Mouse (Mus musculus) c-Kit-negative CD71-positive TER-119-positive erythroid progenitor cells, embryonic 14.5 days (primary cell): ENCODE measurements at regions not wholly inside any gene's neighbourhood (a gene's known extent, or its start where the extent isn't known, plus 50 kb on each side); places are given as distances from the start of the nearest gene placed in this dataset.
"Not testable (repeated sequence)": the region's sequence is repeated elsewhere in the genome, so short reads cannot be mapped to it uniquely, and the experiment has no call there.

ENCODE experiments used
- DNase-seq: peaks from one replicate; pipeline ENCODE4 v3.0.0-alpha.2; 2013; ENCODE audit warnings: low read depth, low spot score

DNA sequence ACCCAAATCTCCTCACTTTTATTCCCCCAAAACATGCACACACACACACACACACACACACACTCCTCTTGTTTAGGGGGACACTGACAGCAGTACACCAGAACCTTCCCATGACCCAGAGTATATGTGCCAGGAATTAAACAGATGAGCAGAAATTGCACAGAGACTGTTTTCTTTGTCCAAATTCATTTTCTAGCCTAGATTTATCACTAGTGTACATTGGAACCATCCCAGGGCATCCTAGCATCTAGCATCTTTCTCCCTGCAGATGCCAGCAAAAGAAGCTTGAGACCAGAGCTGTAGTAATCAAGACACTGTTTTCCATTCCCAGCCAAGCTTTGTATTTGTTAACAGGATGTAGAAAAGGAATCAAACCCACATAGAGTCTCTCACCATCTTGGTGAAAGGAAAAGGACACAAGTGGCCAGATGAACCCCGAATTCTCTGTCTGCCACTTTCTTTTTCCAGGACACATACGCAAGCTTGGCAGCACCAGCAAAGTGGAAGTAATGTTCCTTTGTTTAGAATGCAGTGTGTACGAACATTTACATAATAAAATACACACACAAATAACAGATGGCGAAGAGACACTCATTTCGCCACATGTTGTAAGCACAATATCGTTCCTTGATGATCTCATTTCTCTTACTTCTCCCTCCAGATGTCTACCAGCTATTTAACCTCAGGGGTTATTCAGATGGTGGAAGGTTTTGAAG lies 250.3 kb upstream of the Gm11146 start:
- DNase-seq = no peak

DNA sequence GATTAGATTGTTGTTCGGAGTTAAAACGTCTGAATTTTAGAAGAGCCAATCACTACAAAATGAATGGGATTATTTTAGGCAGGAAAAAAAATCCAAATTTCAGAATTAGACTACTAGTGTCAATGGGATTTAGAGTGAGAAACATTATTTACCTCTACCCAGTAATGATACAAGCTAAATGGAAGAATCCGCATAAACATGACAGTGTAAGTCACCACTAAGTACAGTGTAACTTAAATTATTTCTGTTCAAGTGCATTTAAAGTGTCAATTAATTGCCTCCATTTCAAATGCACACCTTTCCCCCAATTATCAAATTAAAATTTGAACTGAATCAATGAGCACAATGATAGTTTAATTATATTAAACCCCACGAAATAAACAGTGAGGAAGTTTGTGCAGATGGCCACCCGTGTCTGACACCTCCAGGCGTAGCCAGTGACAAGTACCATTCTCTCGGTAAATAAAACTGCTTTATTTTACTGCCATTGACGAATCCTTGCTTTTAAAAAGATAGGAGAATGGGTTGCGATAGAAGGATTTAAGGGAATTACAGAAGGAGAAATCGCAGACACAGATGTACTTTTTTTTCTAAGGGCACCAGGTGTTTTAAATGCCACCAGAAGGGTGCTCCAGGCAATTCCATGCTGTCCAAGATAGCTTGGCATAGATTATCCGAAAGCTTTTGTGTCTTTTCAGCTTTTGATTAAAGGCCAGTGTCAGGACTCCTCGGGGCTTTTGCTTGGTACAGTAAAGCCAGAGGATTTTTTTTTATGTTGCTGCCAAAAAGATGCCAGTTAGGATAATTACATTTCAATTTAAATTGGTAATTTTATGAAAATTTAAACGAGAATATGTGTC lies 249.5 kb upstream of the Gm11146 start:
- no peak for DNase-seq

DNA sequence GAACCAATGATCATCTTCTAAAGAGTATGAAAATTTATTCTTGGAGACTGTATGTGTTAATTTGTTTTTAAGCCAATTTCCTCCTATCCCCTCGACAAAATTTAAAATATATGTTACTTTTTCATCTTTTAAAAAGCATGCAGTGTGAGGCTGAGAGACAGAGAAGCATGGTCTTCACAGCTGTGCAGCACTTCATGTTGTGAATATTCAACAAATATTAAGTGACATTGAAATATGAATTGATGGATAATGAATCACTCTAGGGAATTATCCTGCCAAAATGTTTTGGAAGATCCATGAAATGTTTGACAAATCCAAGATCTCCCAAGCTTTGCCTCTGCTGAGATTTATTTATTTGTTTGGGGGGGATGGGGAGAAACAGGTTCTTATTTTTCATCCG lies 233.9 kb upstream of the Gm11146 start:
- no peak for DNase-seq

DNA sequence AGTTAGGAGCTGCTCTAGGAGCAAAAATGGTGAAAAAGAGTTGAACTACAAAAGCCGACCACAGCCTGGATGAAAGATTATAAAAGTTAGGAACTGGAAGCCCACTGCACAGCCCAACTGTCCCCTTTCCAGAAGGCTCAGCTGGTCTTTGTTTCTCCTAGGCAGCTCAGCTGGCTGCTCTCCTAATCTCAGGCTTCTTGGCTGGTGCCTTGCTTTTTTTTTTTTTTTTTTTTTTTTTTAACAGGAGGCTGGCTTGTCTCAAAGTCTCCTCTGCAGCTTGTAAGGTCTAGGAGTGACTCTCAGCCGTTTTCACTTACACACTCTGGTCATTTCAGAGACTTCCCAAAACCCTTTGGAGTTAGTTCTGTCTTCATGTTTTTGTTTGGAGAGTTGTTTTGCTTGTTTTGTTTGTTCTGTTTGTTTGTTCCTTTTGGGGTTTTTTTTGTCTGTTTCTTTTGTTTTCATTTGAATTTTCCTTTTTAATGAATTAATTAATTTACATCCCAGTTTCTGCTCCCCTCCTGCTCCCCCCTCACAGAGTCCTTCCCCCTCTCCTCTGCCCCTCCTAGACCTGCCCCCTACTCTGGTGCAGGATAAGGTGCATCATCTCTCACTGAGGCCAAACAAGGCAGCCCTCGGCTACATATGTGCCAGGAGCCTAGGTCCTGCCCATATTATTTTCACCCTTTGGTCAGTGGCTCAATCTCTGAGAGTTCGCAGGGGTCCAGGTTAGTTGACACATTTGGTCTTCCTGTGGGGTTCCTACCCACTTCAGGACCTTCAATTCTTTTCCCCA lies 225.6 kb upstream of the Gm11146 start:
- DNase-seq = no peak

DNA sequence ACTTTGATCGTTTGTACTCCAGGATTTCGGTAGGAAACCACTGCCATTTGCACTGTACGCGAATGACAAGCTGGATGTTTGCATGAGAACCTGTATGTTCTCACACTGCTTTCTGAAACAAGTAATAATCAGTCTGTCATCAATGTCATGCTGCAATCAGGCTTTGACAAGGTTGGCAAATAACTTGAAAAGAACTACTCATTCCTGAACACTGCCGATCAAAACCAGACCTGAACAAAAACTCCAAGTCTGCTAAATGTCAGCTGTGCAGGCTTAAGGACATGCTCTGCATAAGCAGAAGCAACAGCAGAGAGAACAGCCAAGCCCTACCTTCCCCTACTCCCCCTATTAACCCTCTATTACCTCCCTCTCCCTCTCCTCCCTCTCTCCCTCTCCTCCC lies 197.8 kb upstream of the Gm11146 start:
- no peak for DNase-seq

DNA sequence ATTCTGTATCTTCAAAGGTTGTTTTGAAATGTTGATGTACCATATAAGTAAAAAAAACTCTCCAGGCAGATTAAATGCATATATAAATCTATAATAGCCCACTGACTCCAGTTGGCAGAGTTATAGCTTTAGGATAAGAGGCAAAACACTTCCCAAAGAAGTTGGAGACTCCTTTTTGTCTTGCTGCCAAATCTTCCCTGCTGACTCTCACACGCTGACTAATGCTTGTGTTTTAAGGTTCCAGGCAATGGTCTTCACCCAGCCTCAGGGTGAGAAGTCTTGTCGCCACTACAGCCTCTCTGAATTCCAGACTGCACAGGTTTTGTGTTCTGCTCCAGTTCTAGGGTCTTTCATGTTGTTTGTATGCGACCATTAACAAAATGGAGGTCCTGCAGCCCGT lies 195.0 kb upstream of the Gm11146 start:
- DNase-seq = no peak

DNA sequence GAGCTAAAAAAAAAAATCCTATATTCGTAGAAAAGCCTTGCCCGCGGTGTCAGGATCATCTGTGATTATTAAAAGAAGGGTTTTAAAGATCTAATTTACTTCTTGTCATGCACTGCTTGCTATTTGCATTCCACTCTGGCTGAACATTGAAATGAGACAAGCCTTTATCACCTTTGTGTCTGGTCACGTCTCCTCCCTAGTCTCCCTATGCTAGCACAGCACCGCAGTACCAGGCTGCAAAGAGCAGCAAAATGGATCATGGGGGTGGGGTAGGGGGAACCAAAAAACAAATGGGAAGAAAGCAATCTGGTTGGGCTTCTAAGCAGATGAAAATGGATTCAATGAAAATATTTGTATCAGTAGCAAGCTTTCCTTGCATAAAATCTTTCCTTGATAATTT lies 187.8 kb upstream of the Gm11146 start:
- DNase-seq = no peak

DNA sequence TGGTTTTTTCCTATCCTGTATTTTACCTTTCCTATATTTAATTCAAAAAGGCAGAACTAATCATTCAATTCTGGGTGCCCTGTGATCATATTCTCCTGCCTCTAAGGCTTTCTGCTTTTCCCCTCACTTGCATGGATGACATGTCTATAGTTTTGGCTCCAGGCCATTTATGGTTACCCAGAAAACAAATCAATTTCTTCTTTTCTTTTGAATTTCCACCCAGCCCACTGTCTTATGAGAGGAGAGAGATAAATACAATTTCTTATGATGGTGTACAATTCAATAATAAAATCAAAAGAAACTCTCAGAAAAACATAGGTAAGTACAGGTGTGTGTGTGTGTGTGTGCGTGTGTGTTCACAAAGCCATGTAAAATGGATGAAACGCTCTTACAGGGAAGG lies 187.3 kb upstream of the Gm11146 start:
- DNase-seq = no peak

DNA sequence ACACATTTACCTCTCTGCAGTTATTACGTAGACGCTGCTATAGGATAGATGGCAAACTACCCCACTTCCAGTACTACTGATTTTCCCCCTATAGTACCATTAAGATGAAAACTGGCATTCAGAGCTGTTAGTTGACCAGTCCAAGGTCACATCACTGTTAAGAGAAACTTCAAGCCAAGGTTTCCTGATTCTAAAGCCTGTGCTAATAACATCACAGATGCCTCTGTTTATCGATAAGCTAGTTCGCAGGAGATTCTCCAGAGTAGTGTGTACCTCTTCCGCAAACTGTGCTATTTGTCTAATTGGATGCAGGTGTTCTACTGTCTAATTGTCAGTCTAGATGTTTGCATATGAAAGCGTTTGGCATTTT lies 186.9 kb upstream of the Gm11146 start:
- no peak for DNase-seq

DNA sequence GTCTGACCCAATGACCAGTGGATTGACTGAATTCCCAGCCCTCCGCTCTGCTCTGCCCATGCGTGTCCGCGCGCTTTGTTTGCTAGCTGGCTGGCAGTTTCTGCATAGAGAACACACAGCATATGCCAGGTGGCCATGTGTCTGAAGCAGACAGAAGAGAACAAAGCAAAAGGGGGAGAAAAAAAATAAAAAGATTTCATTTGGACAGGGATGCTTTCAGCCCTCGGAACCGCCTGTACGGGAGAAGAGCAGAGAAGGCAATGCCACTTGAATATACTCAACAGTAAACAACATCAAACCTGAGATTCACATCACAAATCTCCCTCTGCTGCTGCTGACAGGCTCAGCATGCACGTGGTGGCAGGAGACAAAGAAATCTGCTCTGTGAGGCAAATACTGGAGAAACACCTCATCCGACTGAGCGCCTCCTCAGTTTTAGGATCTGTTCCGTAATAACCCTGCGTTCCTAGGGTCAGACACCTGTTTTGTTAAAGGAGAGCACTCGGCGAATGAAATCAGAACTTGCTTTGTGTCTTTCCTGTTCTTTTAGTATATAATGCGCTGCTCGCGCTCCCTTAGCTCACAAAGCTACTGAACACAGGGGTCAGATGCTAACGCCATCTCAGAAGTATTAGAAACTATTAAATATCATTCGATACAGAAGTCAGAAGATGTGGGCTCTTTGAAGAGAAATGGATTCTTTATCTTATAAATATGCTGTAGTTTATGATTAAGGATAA lies 186.3 kb upstream of the Gm11146 start:
- no peak for DNase-seq

DNA sequence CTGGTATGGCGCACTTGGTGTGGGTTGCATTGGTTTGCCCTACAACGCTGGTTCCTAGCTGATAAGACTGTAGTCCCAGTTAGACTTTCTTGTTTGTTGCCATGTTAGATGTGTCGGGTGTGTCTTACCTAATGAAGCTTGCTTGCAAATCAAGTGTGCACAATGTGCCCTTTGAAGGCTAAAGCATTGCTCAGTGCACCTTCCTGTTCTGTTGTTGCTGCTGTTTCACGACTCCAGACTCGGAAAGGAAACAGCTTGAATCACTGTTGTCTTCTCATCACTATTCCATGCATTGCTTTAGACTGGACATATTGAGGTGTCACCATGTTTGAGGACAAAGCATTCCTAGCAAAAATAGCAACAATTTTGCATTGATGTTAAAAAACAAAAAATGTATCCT lies 185.1 kb upstream of the Gm11146 start:
- no peak for DNase-seq

DNA sequence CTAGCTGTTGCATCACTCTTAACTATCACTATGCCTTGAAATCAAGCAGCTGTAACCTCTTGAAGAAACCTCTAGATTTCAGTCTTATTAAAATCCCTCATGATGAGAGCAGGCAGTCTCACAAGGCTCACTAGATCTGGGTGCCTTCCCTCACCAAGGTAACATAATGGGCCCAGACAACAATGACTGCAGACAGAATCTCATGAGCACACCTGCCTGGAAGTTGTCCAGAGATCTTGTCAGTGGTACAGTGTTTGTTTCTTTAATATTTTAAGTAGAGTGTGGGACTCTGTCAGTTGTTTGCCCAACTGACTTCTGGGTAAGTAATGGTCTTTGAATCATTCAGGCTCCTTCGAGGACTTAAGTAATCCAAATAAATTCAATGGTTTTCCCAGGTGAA lies 177.1 kb upstream of the Gm11146 start:
- DNase-seq = no peak

DNA sequence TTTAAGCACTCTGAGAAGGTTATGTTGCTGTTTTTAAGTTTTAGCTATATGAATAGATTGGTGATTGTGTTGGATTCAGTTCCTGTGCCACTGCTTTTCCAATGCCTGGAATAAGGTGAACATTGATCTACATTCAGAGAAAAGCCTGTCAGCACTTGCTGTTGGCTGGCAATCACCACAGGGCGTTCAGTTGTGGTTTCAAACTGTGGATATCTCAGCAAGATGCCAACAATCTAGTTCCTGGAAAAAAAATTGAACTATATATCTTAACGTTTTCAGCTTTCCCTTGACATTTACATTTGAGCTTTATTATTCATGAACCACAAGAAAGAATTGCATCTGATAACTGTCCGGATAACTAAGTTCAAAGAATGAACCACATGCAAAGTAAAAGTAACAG lies 170.2 kb upstream of the Gm11146 start:
- DNase-seq = no peak

DNA sequence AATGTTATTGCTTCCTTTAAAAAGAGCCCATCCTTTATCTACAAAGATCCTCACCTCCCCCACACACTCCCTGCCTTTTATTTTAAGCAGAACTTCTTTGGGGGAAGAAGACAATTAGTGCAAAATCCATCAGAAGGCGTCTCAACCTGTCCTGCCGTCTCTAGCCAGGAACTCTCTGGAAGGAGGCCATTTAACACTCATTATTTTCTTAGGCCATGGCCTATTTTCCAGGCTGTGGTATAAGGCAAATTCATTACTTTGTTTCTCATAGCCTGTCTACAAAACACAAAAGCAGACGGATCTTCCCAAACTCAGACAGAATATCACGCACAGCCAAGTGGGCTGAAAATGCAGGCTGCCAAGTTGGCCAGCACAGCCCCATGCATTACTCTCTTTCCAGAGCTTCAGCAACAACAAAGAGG lies 159.0 kb upstream of the Gm11146 start:
- no peak for DNase-seq

DNA sequence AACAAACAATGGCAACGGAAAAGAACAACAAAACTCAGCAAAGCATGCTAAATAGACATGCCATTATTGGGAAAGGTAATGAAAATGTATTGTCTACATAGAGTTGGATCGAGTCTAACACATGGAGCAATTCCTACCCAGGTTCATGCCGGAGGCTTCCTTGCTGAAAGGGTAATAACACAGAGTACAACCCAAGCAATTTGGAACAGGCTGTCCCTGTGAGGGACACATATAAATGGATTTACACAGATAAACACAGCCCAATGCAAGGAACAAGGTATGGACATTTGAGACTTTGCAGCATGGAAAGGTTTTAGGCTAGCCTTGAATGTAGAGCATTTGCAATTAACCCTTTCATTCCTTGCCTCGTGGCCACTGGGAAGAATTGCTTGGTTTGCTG lies 158.6 kb upstream of the Gm11146 start:
- no peak for DNase-seq

DNA sequence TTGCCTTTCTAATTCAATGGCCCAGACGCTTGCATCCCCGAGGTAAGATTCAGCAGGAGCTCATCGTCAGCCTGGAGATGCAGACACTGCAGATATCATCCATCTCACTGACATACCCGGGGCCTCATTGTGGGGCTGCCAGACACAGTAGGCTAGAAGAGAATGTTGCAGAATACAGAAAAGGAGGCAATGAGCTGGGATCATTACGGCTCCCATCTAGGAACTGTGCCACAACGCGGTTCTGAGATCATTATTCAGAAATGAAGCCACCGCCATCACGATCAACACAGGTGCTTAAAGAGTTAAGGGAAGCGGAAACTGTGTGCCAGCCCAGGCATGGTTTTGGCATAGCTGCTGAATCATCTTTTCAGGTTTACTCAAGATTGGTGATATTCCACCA lies 158.1 kb upstream of the Gm11146 start:
- DNase-seq = no peak

DNA sequence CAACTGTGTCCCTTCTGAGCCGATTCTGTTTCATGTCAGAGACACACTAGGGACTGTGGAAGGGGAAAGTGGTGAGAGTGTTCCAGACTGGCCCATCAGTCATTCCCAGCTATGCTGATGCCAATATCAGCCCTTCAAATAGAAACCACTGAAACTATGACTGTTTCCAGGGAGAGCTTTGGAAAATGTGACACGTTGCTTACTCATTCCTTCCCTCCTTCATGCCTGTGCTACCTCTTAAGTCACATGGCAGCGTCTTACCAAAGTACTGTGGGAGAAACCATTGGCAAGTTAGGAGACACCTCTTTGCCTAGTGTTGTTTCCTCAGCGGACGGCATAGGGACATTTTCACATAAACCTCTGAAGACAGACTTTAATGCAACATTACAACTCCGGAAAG lies 153.0 kb upstream of the Gm11146 start:
- DNase-seq = no peak

DNA sequence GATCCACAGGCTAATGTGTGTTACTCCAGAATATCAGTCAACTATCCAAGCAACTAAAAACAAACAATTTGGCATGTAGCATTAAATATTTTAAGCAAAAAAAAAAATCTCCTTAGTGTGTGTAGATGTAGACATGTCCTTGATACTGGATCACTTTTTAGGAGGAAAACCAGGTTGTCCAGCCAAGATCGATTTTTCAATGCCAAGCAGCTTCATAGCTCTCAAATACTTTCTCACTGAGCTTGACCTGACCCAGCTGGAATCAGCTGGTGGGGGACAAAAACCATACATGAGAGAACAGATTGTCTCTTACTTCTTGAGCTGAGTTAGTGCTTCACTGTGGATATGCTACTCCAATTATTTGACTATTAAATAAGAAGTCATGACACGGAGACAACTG lies 147.6 kb upstream of the Gm11146 start:
- no peak for DNase-seq

DNA sequence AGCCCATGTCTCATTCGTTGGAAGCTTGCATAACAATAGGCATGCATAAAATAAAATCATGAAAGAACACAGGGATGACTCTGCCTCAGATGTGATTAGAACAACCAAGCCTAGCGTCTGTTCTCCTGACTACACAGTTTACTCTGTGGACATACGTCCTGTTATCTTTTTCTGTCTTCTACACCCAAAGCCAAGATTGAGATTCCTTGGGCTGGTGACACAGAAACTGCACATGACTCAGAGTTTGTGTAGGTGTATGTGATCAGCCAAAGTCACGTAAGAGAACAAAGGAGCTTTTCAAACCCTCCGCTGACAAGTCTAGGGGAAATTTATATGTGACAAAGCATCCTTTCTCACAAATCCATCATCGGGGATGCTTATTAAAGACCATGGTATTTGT lies 141.9 kb upstream of the Gm11146 start:
- no peak for DNase-seq

DNA sequence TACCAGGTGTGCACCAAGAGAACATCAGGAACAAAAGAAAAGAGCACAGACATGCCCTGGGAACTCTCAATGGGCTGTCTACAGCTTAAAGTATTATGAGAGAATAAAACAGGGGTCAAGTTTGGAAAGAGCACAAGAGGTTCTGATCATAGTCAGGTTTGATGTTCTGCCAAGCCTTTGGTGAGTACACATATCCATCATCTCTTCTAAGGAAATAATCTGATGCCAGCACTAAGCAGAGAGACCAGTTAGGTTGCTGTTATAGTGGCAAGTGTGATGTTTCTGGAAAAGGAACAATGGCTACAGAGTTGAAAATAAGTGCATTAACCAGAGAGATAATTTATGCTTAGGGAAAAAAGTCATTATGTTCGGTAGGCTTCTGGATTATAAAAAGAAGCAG lies 136.9 kb upstream of the Gm11146 start:
- no peak for DNase-seq

DNA sequence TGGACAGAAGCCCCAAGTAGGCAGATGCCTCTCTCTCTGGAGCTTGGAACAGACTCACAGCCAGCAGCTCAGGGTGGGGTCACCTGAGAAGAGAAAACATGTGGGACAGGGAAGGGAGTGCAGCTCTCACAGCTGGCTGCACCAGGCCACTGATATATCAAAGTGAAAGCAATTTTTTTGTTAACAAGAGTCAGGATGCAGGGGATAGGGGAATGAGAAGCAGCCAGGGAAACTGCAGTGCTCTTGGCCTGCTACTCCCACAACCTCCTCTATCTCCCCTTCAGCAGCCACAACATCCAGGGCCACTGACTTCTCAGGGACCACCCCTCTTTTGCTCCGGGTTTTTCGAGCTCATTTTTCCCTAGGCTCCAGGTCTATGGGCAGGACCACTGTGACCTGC lies 117.5 kb upstream of the Gm11146 start:
- no peak for DNase-seq

DNA sequence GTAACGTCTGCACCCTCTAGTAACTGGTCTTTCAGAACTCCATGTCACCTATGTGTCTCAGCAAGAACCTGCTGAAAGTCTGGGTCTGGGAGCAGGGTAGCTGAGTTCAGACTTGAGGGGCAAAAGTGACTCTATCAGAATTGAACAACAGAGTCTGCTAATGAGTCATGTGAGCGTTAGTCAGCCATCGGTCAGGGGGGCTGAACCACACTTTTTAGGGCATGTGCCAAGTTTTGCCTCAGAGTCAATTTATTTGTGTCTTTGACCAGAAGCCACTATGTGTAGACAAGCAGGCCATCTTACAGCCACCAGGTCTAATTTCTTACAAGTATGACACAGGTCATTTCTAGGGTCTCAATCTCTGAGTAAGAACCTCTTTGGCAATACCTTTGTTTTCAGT lies 115.9 kb upstream of the Gm11146 start:
- DNase-seq = not testable (repeated sequence)
